Mouse (Mus musculus) megakaryocyte-erythroid progenitor cell, adult 5-6 weeks (primary cell): ENCODE data around the gene Glb1. TPM values are rescaled to one million over a fixed set of nuclear protein-coding genes. Genes with fewer than 3 reads are reported as not detected.

ENCODE experiments used
- ATAC-seq: replicated peaks from 2 replicates; pipeline ENCODE4 v1.8.0; 2016; ENCODE audit warnings: mild to moderate bottlenecking, inconsistent platforms; ENCODE audit not compliant: severe bottlenecking, poor library complexity, low FRiP score, low TSS enrichment
- total RNA-seq, 2 experiments: library from RNA; stranded (forward) in 1 of 2; stranded (reverse) in 1 of 2; fragments of 200-1000, 215-1000 nt in 1 of 2; fragments of >200 nt in 1 of 2; fragmentation: Nextera tagmentation in 1 of 2; gene quantifications; 2 replicates each; pipeline ENCODE4 v1.2.3; 2014 to 2017

Glb1 gene
- total RNA-seq, 2 experiments from 2014 or later, result 11.5 to 15.9 TPM

GRCm38 (mm10) chr9:114428103-114428834 is 27.4 kb downstream of the Glb1 start:
- ATAC-seq, result peak; percentile 55

- ATAC-seq, result no peak
These were observed 34.8 kb downstream of the Glb1 start for GRCm38 (mm10) chr9:114435668-114436067.

DNA sequence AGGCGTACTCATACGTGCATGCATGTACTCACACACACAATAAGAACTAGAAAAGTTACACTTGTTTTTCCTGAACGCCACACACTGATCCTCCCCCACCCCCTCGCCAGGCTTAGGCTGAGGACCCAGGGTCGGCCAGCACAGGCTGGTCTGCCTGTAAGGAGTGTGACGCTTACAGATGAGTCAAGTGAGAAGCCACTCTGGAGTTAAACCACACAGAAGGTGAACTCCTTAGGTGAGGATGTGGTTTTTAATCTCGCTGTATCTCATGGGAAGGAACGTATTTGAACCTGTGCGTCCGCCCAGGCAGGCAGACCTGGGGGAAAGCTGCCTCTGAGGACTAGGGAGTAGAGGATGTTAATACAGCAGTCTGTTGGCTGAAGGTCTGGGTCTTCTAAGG is 39.7 kb downstream of the Glb1 start:
- ATAC-seq, result 0 out of 2 replicates have a peak, but pooled peaks have one; percentile 20

- no peak for ATAC-seq
These were observed 41.3 kb downstream of the Glb1 start for GRCm38 (mm10) chr9:114442225-114442624.

GRCm38 (mm10) chr9:114442893-114443292 is 42.0 kb downstream of the Glb1 start:
- no peak for ATAC-seq

- no peak for ATAC-seq
These were observed 42.5 kb downstream of the Glb1 start for GRCm38 (mm10) chr9:114443351-114443750.

GRCm38 (mm10) chr9:114446887-114447286 is 46.0 kb downstream of the Glb1 start:
- no peak for ATAC-seq

DNA sequence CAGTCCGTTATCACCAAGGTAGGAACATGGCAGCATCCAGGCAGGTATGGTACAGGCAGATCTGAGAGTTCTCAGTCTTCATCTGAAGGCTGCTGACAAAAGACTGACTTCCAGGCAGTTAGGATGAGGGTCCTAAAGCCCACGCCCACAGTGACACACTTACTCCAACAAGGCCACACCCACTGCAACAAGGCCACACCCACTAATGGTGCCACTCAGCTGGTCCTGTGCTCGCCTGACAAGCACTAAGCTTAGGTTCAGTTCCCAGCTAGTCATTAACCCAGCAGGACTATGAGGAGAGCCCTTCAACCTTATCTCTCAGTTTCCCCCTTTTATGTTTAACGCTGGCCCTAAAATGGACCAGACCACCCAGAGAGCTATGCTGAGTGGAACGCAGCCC is 47.8 kb downstream of the Glb1 start:
- no peak for ATAC-seq

GRCm38 (mm10) chr9:114449120-114449754 is 48.4 kb downstream of the Glb1 start:
- peak; percentile 53; the same call in 1 of the 2 replicates for ATAC-seq

- no peak for ATAC-seq
These were observed 50.7 kb downstream of the Glb1 start for GRCm38 (mm10) chr9:114451615-114452014.

GRCm38 (mm10) chr9:114452418-114452817 is 51.5 kb downstream of the Glb1 start:
- no peak for ATAC-seq

DNA sequence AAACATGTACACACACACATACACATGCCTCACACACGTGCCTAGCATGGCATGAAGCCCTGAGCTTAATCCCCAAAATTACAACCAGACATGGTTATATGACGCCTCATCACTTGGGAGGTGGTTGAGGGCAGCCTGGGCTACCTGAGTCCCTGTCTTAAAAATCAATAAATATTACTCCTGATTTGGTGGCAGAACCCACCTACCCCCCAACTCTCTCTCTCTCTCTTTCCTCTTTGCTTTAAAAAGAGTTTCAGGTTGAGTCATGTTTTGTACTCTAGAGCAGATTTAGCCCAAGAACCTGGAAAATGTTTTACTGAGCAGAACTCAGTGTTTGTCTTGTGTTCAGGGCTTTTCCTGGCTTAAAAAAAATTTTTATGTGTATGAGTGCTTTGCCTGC is 54.5 kb downstream of the Glb1 start:
- ATAC-seq, result no peak

DNA sequence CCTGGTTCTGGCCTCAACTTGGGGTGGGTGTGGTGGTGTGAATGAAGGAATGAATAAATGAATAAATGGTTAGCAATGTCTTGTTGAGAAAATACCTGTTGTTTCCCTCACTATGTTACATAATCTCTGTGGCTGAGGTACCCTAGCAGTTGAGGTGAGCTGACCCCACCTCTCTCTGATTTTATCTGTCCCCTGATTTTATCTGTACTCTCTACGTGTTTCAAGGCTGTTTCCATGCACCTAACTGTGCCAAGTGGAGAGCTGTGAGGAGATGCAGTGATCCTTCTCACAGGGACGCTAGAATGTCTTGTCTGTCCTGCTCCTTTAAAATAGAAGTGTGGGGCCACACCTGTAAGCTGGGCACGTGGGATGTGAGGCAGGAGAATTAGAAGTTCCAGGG is 57.6 kb downstream of the Glb1 start:
- no peak for ATAC-seq

- no peak for ATAC-seq
These were observed 61.7 kb downstream of the Glb1 start for GRCm38 (mm10) chr9:114462569-114462968.

- no peak for ATAC-seq
These were observed 64.6 kb downstream of the Glb1 start for GRCm38 (mm10) chr9:114465442-114465841.

DNA sequence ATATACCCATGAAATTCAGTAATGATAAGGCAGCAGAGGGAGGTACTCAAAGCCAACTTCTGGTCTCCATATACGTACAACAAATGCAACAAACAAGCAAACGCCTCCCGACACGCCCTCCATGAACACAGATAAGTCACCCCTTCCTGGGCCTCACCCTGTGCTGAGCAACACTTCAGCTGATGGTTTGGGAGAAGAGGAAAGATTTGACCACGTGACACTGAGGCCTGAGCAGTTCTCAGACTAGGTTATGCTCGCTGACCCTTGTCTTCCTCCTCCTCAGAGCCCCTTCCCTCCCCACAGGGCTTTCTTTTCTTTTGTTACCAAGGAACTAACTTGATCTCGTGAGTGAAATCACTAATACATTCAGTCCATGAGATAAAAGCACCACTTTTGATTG is 66.0 kb downstream of the Glb1 start:
- ATAC-seq, result peak; percentile 33; the same call in 1 of the 2 replicates

DNA sequence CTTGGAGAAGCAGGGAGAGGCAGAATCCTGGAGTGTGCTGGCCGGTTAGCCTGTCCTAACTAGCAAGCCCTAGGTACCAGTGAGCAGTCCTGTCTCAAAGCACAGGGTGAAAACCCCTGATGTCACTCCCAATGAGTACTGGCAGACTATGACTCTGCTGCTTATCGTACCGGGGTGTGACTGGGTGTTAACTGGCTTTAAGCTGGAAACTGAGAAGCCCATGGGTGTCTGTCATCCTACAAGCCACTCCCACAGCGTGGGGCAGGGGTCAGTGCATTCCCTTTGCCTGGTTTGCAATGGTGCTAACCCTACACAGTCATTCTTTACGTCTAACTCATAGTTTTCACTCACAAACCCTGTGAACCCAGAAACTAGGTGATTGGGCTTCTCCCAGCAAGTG is 67.3 kb downstream of the Glb1 start:
- no peak for ATAC-seq

GRCm38 (mm10) chr9:114468701-114469100 is 67.8 kb downstream of the Glb1 start:
- ATAC-seq, result no peak

GRCm38 (mm10) chr9:114471892-114472291 is 71.0 kb downstream of the Glb1 start:
- ATAC-seq, result no peak

- ATAC-seq, result no peak
These were observed 76.1 kb downstream of the Glb1 start for GRCm38 (mm10) chr9:114477019-114477418.

DNA sequence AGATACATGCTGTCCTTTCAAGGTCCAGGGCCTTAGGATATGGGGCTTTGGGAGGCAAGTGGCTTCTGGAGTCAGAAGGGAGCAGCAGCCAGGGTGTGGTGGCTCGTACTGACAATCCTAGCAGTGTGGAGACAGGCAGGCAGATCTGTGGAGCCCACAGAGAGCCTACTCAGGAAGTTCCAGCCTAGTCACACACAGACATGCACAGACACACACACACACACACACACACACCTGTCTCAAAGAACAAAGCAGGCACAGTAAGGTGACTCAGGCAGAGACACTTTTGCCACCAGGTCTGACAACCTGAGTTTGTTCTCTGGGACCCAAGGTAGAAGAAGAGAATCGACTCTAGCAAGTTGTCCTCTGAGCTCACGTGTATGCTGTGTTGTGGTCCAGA is 80.1 kb downstream of the Glb1 start:
- ATAC-seq, result no peak
